Mouse (Mus musculus): ENCODE results near the gene Tspan14. TPM values are rescaled to one million over a fixed set of nuclear protein-coding genes. Genes with fewer than 3 reads are reported as not detected.

Gene Tspan14
- total RNA-seq, 1 experiment = 26.5 TPM

GRCm38 (mm10) chr14:41011916-41012315, 45.3 kb upstream of the Tspan14 start:
- no peak for DNase-seq (ENCODE audit: low read depth, low spot score)
- Histone ChIP-seq H3K27ac (ENCODE audit: insufficient read depth, low read depth, low read length, poor library complexity, severe bottlenecking) (no peak overlapping the region), H3K36me3 (ENCODE audit: control insufficient read depth, insufficient read depth, low read length, poor library complexity, severe bottlenecking) (no peaks in the 10 kb centered on the region), H3K4me1 (ENCODE audit: control insufficient read depth in 2 of 2, insufficient read depth in 2 of 2, low read length in 2 of 2, poor library complexity in 1 of 2) (peaks cover 0 to 4% of the 10 kb centered on the region in 2 experiments; a peak in 1 of 4 replicates), H3K9ac (ENCODE audit: insufficient read depth, low read depth, low read length, poor library complexity, severe bottlenecking) (no peak overlapping the region), H3K4me3 (ENCODE audit: insufficient read depth in 1 of 2, low read depth in 1 of 2, low read length in 2 of 2, poor library complexity in 1 of 2, severe bottlenecking in 1 of 2) (no peak overlapping the region), H3K9me3 (ENCODE audit: control insufficient read depth, insufficient read depth, low read depth, low read length) (no peaks in the 10 kb centered on the region)
- in situ Hi-C loops (cut with MboI; ENCODE audit: low sequenced_read_pairs in 2 of 2, unreplicated experiment in 2 of 2) = no loop called here
- TF ChIP-seq HCFC1 (IDR thresholded peaks at IDR 0.05; ENCODE audit: borderline replicate concordance, insufficient read depth, low read length) (no peak), ZC3H11A (IDR thresholded peaks at IDR 0.05; ENCODE audit: borderline replicate concordance, low read depth, low read length) (no peak), MAFK (IDR thresholded peaks at IDR 0.05; ENCODE audit: insufficient read depth, low read depth, low read length) (no peak), CHD2 (IDR thresholded peaks at IDR 0.05; ENCODE audit: low read depth, low read length) (no peak)

- H3K4me1 ChIP-seq (ENCODE audit: control insufficient read depth in 2 of 2, insufficient read depth in 2 of 2, low read length in 2 of 2, poor library complexity in 1 of 2) = peaks cover 0 to 9% of the 10 kb centered on the region in 2 experiments; a peak in 1 of 4 replicates
- H3K9me3 ChIP-seq (ENCODE audit: control insufficient read depth, insufficient read depth, low read depth, low read length) = no peaks in the 10 kb centered on the region
- no peak overlapping the region for H3K4me3 ChIP-seq (ENCODE audit: insufficient read depth in 1 of 2, low read depth in 1 of 2, low read length in 2 of 2, poor library complexity in 1 of 2, severe bottlenecking in 1 of 2)
- no peaks in the 10 kb centered on the region for H3K36me3 ChIP-seq (ENCODE audit: control insufficient read depth, insufficient read depth, low read length, poor library complexity, severe bottlenecking)
- no peak for TF ChIP-seq ZC3H11A (IDR thresholded peaks at IDR 0.05; ENCODE audit: borderline replicate concordance, low read depth, low read length)
- TF ChIP-seq ZNF384 (IDR thresholded peaks at IDR 0.05; ENCODE audit: low read depth, low read length) = no peak
- TF ChIP-seq MAFK (IDR thresholded peaks at IDR 0.05; ENCODE audit: insufficient read depth, low read depth, low read length) = no peak
- TF ChIP-seq CHD2 (IDR thresholded peaks at IDR 0.05; ENCODE audit: low read depth, low read length) = no peak
- no peak for TF ChIP-seq HCFC1 (IDR thresholded peaks at IDR 0.05; ENCODE audit: borderline replicate concordance, insufficient read depth, low read length)
- H3K9ac ChIP-seq (ENCODE audit: insufficient read depth, low read depth, low read length, poor library complexity, severe bottlenecking) = no peak overlapping the region
- no peak for DNase-seq (ENCODE audit: low read depth, low spot score)
- no peak overlapping the region for H3K27ac ChIP-seq (ENCODE audit: insufficient read depth, low read depth, low read length, poor library complexity, severe bottlenecking)
- in situ Hi-C loops (cut with MboI; ENCODE audit: low sequenced_read_pairs in 2 of 2, unreplicated experiment in 2 of 2) = no loop called here
Measured at GRCm38 (mm10) chr14:41008138-41008537, 41.5 kb upstream of the Tspan14 start.

DNA sequence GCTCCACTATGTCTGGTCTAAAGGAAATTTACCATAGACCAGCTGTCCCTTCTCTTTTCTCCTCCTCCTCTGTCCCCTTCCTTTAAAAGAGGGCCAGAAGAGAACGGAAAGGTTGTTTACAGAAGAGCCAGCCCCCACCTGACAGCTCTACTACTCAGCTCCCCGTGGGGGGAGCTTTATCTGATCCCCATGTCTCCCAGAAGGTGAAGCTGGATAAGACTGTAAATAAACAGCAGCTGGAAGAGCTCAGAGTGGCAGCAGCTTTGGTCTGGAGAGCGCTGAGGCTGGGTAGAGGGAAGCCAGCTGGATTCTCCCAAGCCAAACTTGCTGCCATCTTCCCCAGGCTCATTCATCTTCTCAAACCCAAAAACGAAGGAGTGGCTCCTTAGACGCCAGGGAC, 41.0 kb upstream of the Tspan14 start:
- no peak overlapping the region for H3K27ac ChIP-seq (ENCODE audit: insufficient read depth, low read depth, low read length, poor library complexity, severe bottlenecking)
- no peak overlapping the region for H3K9ac ChIP-seq (ENCODE audit: insufficient read depth, low read depth, low read length, poor library complexity, severe bottlenecking)

DNA sequence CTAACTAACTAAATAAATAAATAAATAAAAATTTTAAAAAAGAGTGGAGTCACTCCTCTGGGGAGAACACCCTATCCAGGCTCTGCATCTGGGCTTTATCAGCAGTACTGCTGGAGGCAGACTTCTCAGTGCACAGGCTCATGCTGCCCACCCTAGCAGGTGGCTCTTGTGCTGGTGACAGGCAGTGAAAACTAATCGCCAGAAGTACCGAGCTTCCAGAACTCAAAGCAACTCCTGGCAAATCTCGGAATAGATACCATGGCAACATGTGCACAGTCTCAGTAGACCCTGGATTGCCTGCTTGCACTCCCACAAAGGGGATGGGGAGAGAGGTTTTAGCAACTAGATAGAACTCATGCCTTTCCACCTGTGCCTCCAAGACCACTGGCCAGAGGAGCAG, 40.3 kb upstream of the Tspan14 start:
- Histone ChIP-seq H3K36me3 (ENCODE audit: control insufficient read depth, insufficient read depth, low read length, poor library complexity, severe bottlenecking) (no peaks in the 10 kb centered on the region), H3K4me3 (ENCODE audit: insufficient read depth in 1 of 2, low read depth in 1 of 2, low read length in 2 of 2, poor library complexity in 1 of 2, severe bottlenecking in 1 of 2) (no peak overlapping the region), H3K9me3 (ENCODE audit: control insufficient read depth, insufficient read depth, low read depth, low read length) (no peaks in the 10 kb centered on the region), H3K27ac (ENCODE audit: insufficient read depth, low read depth, low read length, poor library complexity, severe bottlenecking) (no peak overlapping the region), H3K9ac (ENCODE audit: insufficient read depth, low read depth, low read length, poor library complexity, severe bottlenecking) (no peak overlapping the region), H3K4me1 (ENCODE audit: control insufficient read depth in 2 of 2, insufficient read depth in 2 of 2, low read length in 2 of 2, poor library complexity in 1 of 2) (peaks cover 0 to 8% of the 10 kb centered on the region in 2 experiments; a peak in 1 of 4 replicates)
- in situ Hi-C loops (cut with MboI; ENCODE audit: low sequenced_read_pairs in 2 of 2, unreplicated experiment in 2 of 2) = no loop called here
- DNase-seq (ENCODE audit: low read depth, low spot score) = no peak
- TF ChIP-seq ZNF384 (IDR thresholded peaks at IDR 0.05; ENCODE audit: low read depth, low read length) (no peak), MAFK (IDR thresholded peaks at IDR 0.05; ENCODE audit: insufficient read depth, low read depth, low read length) (no peak)

More for the DNA sequence above, 41.0 kb upstream of the Tspan14 start:
- no peaks in the 10 kb centered on the region for H3K36me3 ChIP-seq (ENCODE audit: control insufficient read depth, insufficient read depth, low read length, poor library complexity, severe bottlenecking)
- H3K9me3 ChIP-seq (ENCODE audit: control insufficient read depth, insufficient read depth, low read depth, low read length) = no peaks in the 10 kb centered on the region
- DNase-seq (ENCODE audit: low read depth, low spot score) = no peak
- no peak overlapping the region for H3K4me3 ChIP-seq (ENCODE audit: insufficient read depth in 1 of 2, low read depth in 1 of 2, low read length in 2 of 2, poor library complexity in 1 of 2, severe bottlenecking in 1 of 2)
- in situ Hi-C loops (cut with MboI; ENCODE audit: low sequenced_read_pairs in 2 of 2, unreplicated experiment in 2 of 2) = no loop called here
- H3K4me1 ChIP-seq (ENCODE audit: control insufficient read depth in 2 of 2, insufficient read depth in 2 of 2, low read length in 2 of 2, poor library complexity in 1 of 2) = peaks cover 0 to 8% of the 10 kb centered on the region in 2 experiments; a peak in 1 of 4 replicates
- no peak for TF ChIP-seq CHD2 (IDR thresholded peaks at IDR 0.05; ENCODE audit: low read depth, low read length)
- TF ChIP-seq ZNF384 (IDR thresholded peaks at IDR 0.05; ENCODE audit: low read depth, low read length) = no peak
- no peak for TF ChIP-seq MAFK (IDR thresholded peaks at IDR 0.05; ENCODE audit: insufficient read depth, low read depth, low read length)
- TF ChIP-seq ZC3H11A (IDR thresholded peaks at IDR 0.05; ENCODE audit: borderline replicate concordance, low read depth, low read length) = no peak
- no peak for TF ChIP-seq HCFC1 (IDR thresholded peaks at IDR 0.05; ENCODE audit: borderline replicate concordance, insufficient read depth, low read length)

GRCm38 (mm10) chr14:41006263-41006662, 39.7 kb upstream of the Tspan14 start:
- no peaks in the 10 kb centered on the region for H3K36me3 ChIP-seq (ENCODE audit: control insufficient read depth, insufficient read depth, low read length, poor library complexity, severe bottlenecking)
- H3K9ac ChIP-seq (ENCODE audit: insufficient read depth, low read depth, low read length, poor library complexity, severe bottlenecking) = no peak overlapping the region
- H3K9me3 ChIP-seq (ENCODE audit: control insufficient read depth, insufficient read depth, low read depth, low read length) = no peaks in the 10 kb centered on the region
- peaks cover 0 to 8% of the 10 kb centered on the region in 2 experiments; a peak in 1 of 4 replicates for H3K4me1 ChIP-seq (ENCODE audit: control insufficient read depth in 2 of 2, insufficient read depth in 2 of 2, low read length in 2 of 2, poor library complexity in 1 of 2)
- no peak overlapping the region for H3K27ac ChIP-seq (ENCODE audit: insufficient read depth, low read depth, low read length, poor library complexity, severe bottlenecking)
- no peak overlapping the region for H3K4me3 ChIP-seq (ENCODE audit: insufficient read depth in 1 of 2, low read depth in 1 of 2, low read length in 2 of 2, poor library complexity in 1 of 2, severe bottlenecking in 1 of 2)
- no peak for DNase-seq (ENCODE audit: low read depth, low spot score)
- TF ChIP-seq ZNF384 (IDR thresholded peaks at IDR 0.05; ENCODE audit: low read depth, low read length) (no peak), CHD2 (IDR thresholded peaks at IDR 0.05; ENCODE audit: low read depth, low read length) (no peak), ZC3H11A (IDR thresholded peaks at IDR 0.05; ENCODE audit: borderline replicate concordance, low read depth, low read length) (no peak), HCFC1 (IDR thresholded peaks at IDR 0.05; ENCODE audit: borderline replicate concordance, insufficient read depth, low read length) (no peak), MAFK (IDR thresholded peaks at IDR 0.05; ENCODE audit: insufficient read depth, low read depth, low read length) (no peak)
- in situ Hi-C loops (cut with MboI; ENCODE audit: low sequenced_read_pairs in 2 of 2, unreplicated experiment in 2 of 2) = no loop called here

Data from ES-E14 (cell line).